ENCODE assay signal across 18 mouse cellular contexts in genomic region chr1:131624175-131624835, GRCm38 (mm10). TPM values are rescaled to one million over a fixed set of nuclear protein-coding genes. Genes with fewer than 3 reads are reported as not detected.
"Had no signal": no experiment of that assay in that cellular context is flagged by ENCODE, and none has a peak within 500 bp of the region (broad histone marks: within the 10 kb centered on the region; RNA-seq: fewer than 3 reads in every experiment).

No protein-coding gene starts in this region.

- DNase-seq: kidney, adult 8-10 months; kidney, postnatal 36 days; liver, embryonic 13.5 days; lung, adult 2 months; lung, postnatal 36 days; right cerebral cortex, postnatal 25 days; thymus, postnatal 36 days had no signal

- ATAC-seq: intestine, postnatal 0 days; lung, postnatal 0 days; midbrain, embryonic 13.5 days had no signal

- H3K27ac ChIP-seq: kidney, postnatal 0 days; limb, embryonic 12.5 days; liver, embryonic 13.5 days; midbrain, embryonic 13.5 days; neural tube, embryonic 12.5 days had no signal

- H3K4me1 ChIP-seq: limb, embryonic 12.5 days; midbrain, embryonic 13.5 days; neural tube, embryonic 12.5 days had no signal

- H3K9me3 ChIP-seq: limb, embryonic 12.5 days; liver, embryonic 13.5 days had no signal

- H3K4me2 ChIP-seq: limb, embryonic 12.5 days; liver, embryonic 13.5 days; midbrain, embryonic 13.5 days; neural tube, embryonic 12.5 days had no signal

- H3K9ac ChIP-seq: limb, embryonic 12.5 days; liver, embryonic 13.5 days; midbrain, embryonic 13.5 days; neural tube, embryonic 12.5 days had no signal

- H3K27me3 ChIP-seq: limb, embryonic 12.5 days; liver, embryonic 13.5 days; midbrain, embryonic 13.5 days; neural tube, embryonic 12.5 days had no signal

- H3K36me3 ChIP-seq: limb, embryonic 12.5 days; liver, embryonic 13.5 days; midbrain, embryonic 13.5 days; neural tube, embryonic 12.5 days had no signal

- H3K4me3 ChIP-seq: limb, embryonic 12.5 days; liver, embryonic 13.5 days; midbrain, embryonic 13.5 days; neural tube, embryonic 12.5 days had no signal

RNA-seq across cellular contexts. Expression of gene Ctse, which starts 13.8 kb away (rescaled TPM):
- polyA plus RNA-seq: midbrain, embryonic 13.5 days had no signal

RNA-seq across cellular contexts. Expression of gene Avpr1b, which starts 25.3 kb away (rescaled TPM):
- total RNA-seq: left cerebral cortex, postnatal 36 days; megakaryocyte progenitor cell, adult 5-6 weeks; monocyte, adult 5-6 weeks; neutrophil, adult 5-6 weeks had no signal
- polyA plus RNA-seq: intestine, postnatal 0 days; kidney, postnatal 0 days; limb, embryonic 12.5 days; liver, embryonic 13.5 days; lung, adult 2 months; lung, postnatal 0 days; midbrain, embryonic 13.5 days; neural tube, embryonic 12.5 days; thymus, postnatal 0 days had no signal
